Mouse (Mus musculus) heart, postnatal 0 days (tissue): Measurements from ENCODE around the gene Aaed1. TPM values are rescaled to one million over a fixed set of nuclear protein-coding genes. Genes with fewer than 3 reads are reported as not detected.

Experiments
- ATAC-seq: fragments of 200-750 bp; cut with Nextera tagmentation; 2 replicates; pipeline ENCODE4 v1.8.0; 2017; ENCODE audit warnings: low read depth, moderate number of reproducible peaks, moderate library complexity; ENCODE audit not compliant: insufficient read depth
- DNase-seq: peaks from one replicate; pipeline ENCODE4 v3.0.0-alpha.2; 2016; ENCODE audit warnings: low spot score
- H3K27ac ChIP-seq: fragments of 300-500 bp; sonication (generic); 2 replicates; pipeline ENCODE4 v1.5.1; 2014; ENCODE audit warnings: low read depth, mild to moderate bottlenecking
- H3K27me3 ChIP-seq: fragments of 300-500 bp; sonication (generic); 2 replicates; pipeline ENCODE4 v1.6.1; 2014; ENCODE audit warnings: low read length, mixed read lengths; ENCODE audit not compliant: control insufficient read depth, insufficient read depth
- H3K36me3 ChIP-seq: fragments of 300-500 bp; sonication (generic); replicated peaks from 2 replicates; pipeline ENCODE4 v1.6.1; 2014; ENCODE audit warnings: low read length, mixed read lengths; ENCODE audit not compliant: control insufficient read depth, insufficient read depth
- H3K4me1 ChIP-seq: fragments of 300-500 bp; sonication (generic); 2 replicates; pipeline ENCODE4 v1.6.1; 2014; ENCODE audit warnings: antibody characterized with exemption; ENCODE audit not compliant: control insufficient read depth, insufficient read depth
- H3K4me2 ChIP-seq: fragments of 300-500 bp; sonication (generic); 2 replicates; pipeline ENCODE4 v1.6.1; 2014; ENCODE audit warnings: low read depth, mild to moderate bottlenecking, low read length, moderate library complexity
- H3K4me3 ChIP-seq: fragments of 300-500 bp; sonication (generic); 2 replicates; pipeline ENCODE4 v1.5.1; 2014; ENCODE audit warnings: low read depth, low read length
- H3K9ac ChIP-seq: fragments of 300-500 bp; sonication (generic); replicated peaks from 2 replicates; pipeline ENCODE4 v1.6.1; 2014; ENCODE audit warnings: low read depth, low read length, mixed read lengths
- H3K9me3 ChIP-seq: fragments of 300-500 bp; sonication (generic); replicated peaks from 2 replicates; pipeline ENCODE4 v1.6.1; 2016; ENCODE audit warnings: low read length; ENCODE audit not compliant: control insufficient read depth
- CTCF ChIP-seq: IDR thresholded peaks from 2 replicates; pipeline ENCODE4 v1.5.1; 2016; ENCODE audit warnings: antibody characterized with exemption, control low read depth, low read depth
- EP300 ChIP-seq: IDR thresholded peaks from 2 replicates; pipeline ENCODE4 v1.6.1; 2016; ENCODE audit warnings: antibody characterized with exemption, low read depth
- WGBS: fragments of 180-500 bp; shearing (Covaris S2); extraction: QIAGEN DNeasy Blood & Tissue Kit; methylation state at CpG from one replicate; pipeline ENCODE4 v1.1.7; 2014; 5-methylcytosine and 5-hydroxymethylcytosine counted together
- polyA plus RNA-seq: library from polyadenylated mRNA; unstranded; fragments of >200 nt; fragmentation: Nextera tagmentation; extraction: Ambion mirVana; gene quantifications from 2 replicates; pipeline ENCODE4 v1.2.1, GENCODE M21; 2015
- total RNA-seq: library from RNA; depleted of rRNA; stranded (reverse); fragments of >200 nt; gene quantifications from 2 replicates; pipeline ENCODE4 v1.2.3, GENCODE M21; 2014; ENCODE audit warnings: low replicate concordance; rRNA removed

Aaed1 gene
- total and polyA plus RNA-seq, 2 experiments from 2014 or later, result 67.0 to 76.6 TPM

- Histone ChIP-seq H3K36me3 (no peaks in the 10 kb centered on the region), H3K27ac (no peak overlapping the region), H3K4me3 (no peak overlapping the region), H3K4me2 (no peak overlapping the region), H3K9me3 (no peaks in the 10 kb centered on the region), H3K9ac (no peak overlapping the region), H3K27me3 (no peaks in the 10 kb centered on the region), H3K4me1 (peaks cover 12% of the 10 kb centered on the region)
- 65% methylated on average over 4 of the region's 4 CpGs for WGBS
- ATAC-seq (no peak), DNase-seq (no peak)
- TF ChIP-seq EP300 (no peak), CTCF (no peak)
Observed at GRCm38 (mm10) chr13:64233139-64233538, 79.4 kb downstream of the Aaed1 start.

- Histone ChIP-seq H3K4me2 (no peak overlapping the region), H3K4me3 (no peak overlapping the region), H3K27ac (no peak overlapping the region), H3K9ac (no peak overlapping the region), H3K9me3 (no peaks in the 10 kb centered on the region), H3K36me3 (no peaks in the 10 kb centered on the region), H3K27me3 (no peaks in the 10 kb centered on the region), H3K4me1 (no peaks in the 10 kb centered on the region)
- ATAC-seq (no peak), DNase-seq (no peak)
- TF ChIP-seq CTCF (no peak), EP300 (no peak)
- 90% methylated on average over 4 of the region's 4 CpGs for WGBS
Observed at GRCm38 (mm10) chr13:64226725-64227124, 85.8 kb downstream of the Aaed1 start.

- DNase-seq (no peak), ATAC-seq (no peak)
- H3K4me1 ChIP-seq, result no peaks in the 10 kb centered on the region
- no peaks in the 10 kb centered on the region for H3K36me3 ChIP-seq
- 69% methylated on average over 3 of the region's 3 CpGs for WGBS
- H3K9me3 ChIP-seq, result no peaks in the 10 kb centered on the region
- H3K27ac ChIP-seq, result no peak overlapping the region
- TF ChIP-seq EP300, result no peak
- H3K4me3 ChIP-seq, result no peak overlapping the region
- no peaks in the 10 kb centered on the region for H3K27me3 ChIP-seq
- H3K9ac ChIP-seq, result no peak overlapping the region
- no peak overlapping the region for H3K4me2 ChIP-seq
Observed at GRCm38 (mm10) chr13:64225738-64226137, 86.8 kb downstream of the Aaed1 start.

Other genes starting within 250 kb of the Aaed1 start
- gene Hsd17b3, start 223.5 kb downstream of the Aaed1 start, total RNA-seq, result not detected in 2 replicates
- gene Hsd17b3, start 223.5 kb downstream of the Aaed1 start, polyA plus RNA-seq, result not detected in 2 replicates
- 2.0 and 3.7 TPM in 2 replicates for gene Slc35d2, start 183.3 kb downstream of the Aaed1 start, total RNA-seq
- gene Slc35d2, start 183.3 kb downstream of the Aaed1 start, polyA plus RNA-seq, result 3.5 and 5.3 TPM in 2 replicates
- gene Zfp367, start 159.5 kb downstream of the Aaed1 start, total RNA-seq, result 35.0 and 35.6 TPM in 2 replicates
- gene Zfp367, start 159.5 kb downstream of the Aaed1 start, polyA plus RNA-seq, result 22.7 and 23.8 TPM in 2 replicates
- 39.7 and 50.3 TPM in 2 replicates for gene Habp4, start 150.9 kb downstream of the Aaed1 start, total RNA-seq
- 42.1 and 44.0 TPM in 2 replicates for gene Habp4, start 150.9 kb downstream of the Aaed1 start, polyA plus RNA-seq
- gene Cdc14b, start 37.4 kb downstream of the Aaed1 start, total RNA-seq, result 5.6 and 12.3 TPM in 2 replicates
- 7.6 and 11.6 TPM in 2 replicates for gene Cdc14b, start 37.4 kb downstream of the Aaed1 start, polyA plus RNA-seq
- 125 and 153 TPM in 2 replicates for gene Ctsl, start 58.2 kb upstream of the Aaed1 start, total RNA-seq
- gene Ctsl, start 58.2 kb upstream of the Aaed1 start, polyA plus RNA-seq, result 227 and 232 TPM in 2 replicates
- gene Cdk20, start 119.6 kb upstream of the Aaed1 start, total RNA-seq, result 1.9 and 16.2 TPM in 2 replicates
- gene Cdk20, start 119.6 kb upstream of the Aaed1 start, polyA plus RNA-seq, result 3.5 and 3.6 TPM in 2 replicates
- gene Fam240b, start 185.1 kb upstream of the Aaed1 start, total RNA-seq, result not detected in 2 replicates
- not detected in 2 replicates for gene Fam240b, start 185.1 kb upstream of the Aaed1 start, polyA plus RNA-seq